Mouse (Mus musculus) macrophage (primary cell): Measurements from ENCODE around the gene Olfr553. TPM values are rescaled to one million over a fixed set of nuclear protein-coding genes. Genes with fewer than 3 reads are reported as not detected.
"Not testable (repeated sequence)": the region's sequence is repeated elsewhere in the genome, so short reads cannot be mapped to it uniquely, and the experiment has no call there.

ENCODE experiments used
- H3K27ac ChIP-seq: fragments of 350-480 bp; formaldehyde crosslinking; 2 replicates; pipeline ENCODE4 v1.9.0; 2021
- H3K36me3 ChIP-seq: fragments of 350-480 bp; formaldehyde crosslinking; 2 replicates; pipeline ENCODE4 v1.9.0; 2021; ENCODE audit errors: inconsistent target
- H3K4me3 ChIP-seq: fragments of 350-480 bp; formaldehyde crosslinking; 2 replicates; pipeline ENCODE4 v1.9.0; 2021; ENCODE audit errors: inconsistent target
- H3K79me2 ChIP-seq: fragments of 350-480 bp; formaldehyde crosslinking; 2 replicates; pipeline ENCODE4 v1.9.0; 2021; ENCODE audit errors: inconsistent target
- WGBS: methylation state at CpG from one replicate; pipeline ENCODE4 v1.1.7; 2026; ENCODE audit warnings: inconsistent platforms; ENCODE audit not compliant: missing documents; 5-methylcytosine and 5-hydroxymethylcytosine counted together
- polyA plus RNA-seq: library from polyadenylated mRNA; stranded (reverse); fragments of 250-400 nt; gene quantifications from 3 replicates; pipeline ENCODE4 v1.2.4, GENCODE M21; 2018; ENCODE audit warnings: inconsistent platforms
- total RNA-seq, 78 experiments: library from RNA; depleted of rRNA; stranded (reverse); fragments of 250-400 nt; gene quantifications; 1 replicate in 9 of 78; 2 replicates in 24 of 78; 3 replicates in 43 of 78; 4 replicates in 2 of 78; pipeline ENCODE4 v1.2.4; 2018; ENCODE audit warnings: inconsistent platforms in 56 of 78

Gene Olfr553
- total RNA-seq (2018; cell fraction: chromatin; rRNA removed): not detected
- total RNA-seq (2018; cell fraction: cytosol; rRNA removed): not detected
- total RNA-seq (2018; cell fraction: nucleus; rRNA removed): not detected
- polyA plus RNA-seq: not detected in 3 replicates

DNA sequence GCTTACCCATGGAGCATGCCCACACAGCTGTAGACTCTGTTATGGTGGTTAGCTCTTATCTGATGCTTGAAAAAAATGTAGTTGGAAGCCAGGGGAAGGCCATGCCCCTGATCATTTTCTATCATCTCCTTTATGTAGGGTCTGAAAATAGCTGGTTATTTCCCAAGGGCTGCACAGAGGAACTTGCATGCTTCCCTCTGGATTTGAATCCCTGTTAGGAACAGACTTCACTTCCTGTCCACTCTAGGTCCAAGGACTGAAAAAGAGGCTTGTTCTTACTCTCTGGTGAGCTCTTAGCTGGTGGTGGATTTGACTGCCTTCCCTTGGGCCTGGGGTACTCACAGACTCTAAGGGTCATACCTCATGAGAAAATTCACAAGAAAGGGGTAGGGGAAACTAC lies at the start of gene Olfr553:
Gene Olfr553 (minus strand): TSS at position 101 of the 400 bp plus-strand sequence.
- Histone ChIP-seq H3K79me2 (no peaks in the 10 kb centered on the region), H3K4me3 (no peak within 1 kb of the TSS), H3K36me3 (no peaks in the 10 kb centered on the region), H3K27ac (no peak within 1 kb of the TSS)

DNA sequence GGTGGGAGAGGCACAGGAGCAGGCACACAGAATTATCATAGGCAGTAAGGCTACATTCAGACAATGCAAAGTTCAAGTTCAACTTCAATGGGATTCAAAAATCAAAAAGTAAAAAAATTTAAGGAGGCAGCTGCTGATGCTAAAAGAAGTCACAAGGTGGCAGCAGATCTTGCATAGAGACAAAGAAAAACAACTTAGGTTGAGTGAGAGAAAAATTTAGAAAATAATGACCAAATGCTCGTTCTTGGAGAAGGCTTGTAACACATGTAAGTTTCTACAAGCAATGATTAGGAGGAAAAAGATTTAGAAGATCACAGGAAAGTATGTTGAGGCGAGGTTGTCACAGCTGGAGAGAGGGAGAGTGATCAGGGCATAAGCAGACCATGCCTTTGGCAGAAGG lies 47.4 kb upstream of the Olfr553 start:
- no peak overlapping the region for H3K4me3 ChIP-seq
- WGBS: 28% methylated on average over 2 of the region's 2 CpGs
- no peak overlapping the region for H3K27ac ChIP-seq
- no peaks in the 10 kb centered on the region for H3K36me3 ChIP-seq
- no peaks in the 10 kb centered on the region for H3K79me2 ChIP-seq

- no peak within 1 kb of the TSS for H3K27ac ChIP-seq
- no peaks in the 10 kb centered on the region for H3K36me3 ChIP-seq
- H3K79me2 ChIP-seq: no peaks in the 10 kb centered on the region
- 84% methylated on average over 3 of the region's 3 CpGs for WGBS
- no peak within 1 kb of the TSS for H3K4me3 ChIP-seq
Measured at GRCm38 (mm10) chr7:102664599-102664998, 46.6 kb upstream of the Olfr553 start, which contains the start of gene Olfr556. Gene Olfr556, plus strand, starts transcription at chr7:102664899.

DNA sequence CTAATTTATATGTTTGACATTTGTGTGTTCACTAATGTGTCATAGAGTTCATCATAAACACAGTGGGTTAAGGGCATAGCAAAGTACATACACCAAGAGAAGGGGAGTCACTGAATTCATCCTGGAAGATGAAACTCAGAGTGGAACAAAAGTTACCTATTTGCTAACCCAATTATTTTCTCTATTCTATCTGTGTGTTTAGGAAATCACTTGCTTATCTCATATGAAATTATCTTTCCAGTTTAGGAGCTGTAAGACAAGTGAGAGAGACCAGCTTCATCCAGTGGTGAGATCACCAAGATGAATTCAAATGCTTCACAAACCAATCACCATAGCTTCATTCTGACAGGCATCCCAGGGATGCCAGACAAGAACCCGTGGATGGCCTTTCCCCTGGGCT lies 40.5 kb upstream of the Olfr553 start, which contains the start of gene Olfr555:
Gene Olfr555 (plus strand): TSS at position 301 of the 400 bp plus-strand sequence.
- WGBS: 84% methylated on average over 1 of the region's 1 CpGs
- Histone ChIP-seq H3K4me3 (no peak within 1 kb of the TSS), H3K79me2 (no peaks in the 10 kb centered on the region), H3K27ac (no peak within 1 kb of the TSS), H3K36me3 (no peaks in the 10 kb centered on the region)

- not testable (repeated sequence) for H3K27ac ChIP-seq, H3K36me3 ChIP-seq, H3K79me2 ChIP-seq, H3K4me3 ChIP-seq
- 90% methylated on average over 2 of the region's 4 CpGs for WGBS
Measured at GRCm38 (mm10) chr7:102644945-102645344, 26.9 kb upstream of the Olfr553 start.

GRCm38 (mm10) chr7:102638132-102638531 lies 20.1 kb upstream of the Olfr553 start, which contains the start of gene Olfr554:
Gene Olfr554, plus strand, starts transcription at chr7:102638432.
- H3K36me3 ChIP-seq: no peaks in the 10 kb centered on the region
- no peak within 1 kb of the TSS for H3K4me3 ChIP-seq
- 80% methylated on average over 1 of the region's 1 CpGs for WGBS
- no peak within 1 kb of the TSS for H3K27ac ChIP-seq
- no peaks in the 10 kb centered on the region for H3K79me2 ChIP-seq

DNA sequence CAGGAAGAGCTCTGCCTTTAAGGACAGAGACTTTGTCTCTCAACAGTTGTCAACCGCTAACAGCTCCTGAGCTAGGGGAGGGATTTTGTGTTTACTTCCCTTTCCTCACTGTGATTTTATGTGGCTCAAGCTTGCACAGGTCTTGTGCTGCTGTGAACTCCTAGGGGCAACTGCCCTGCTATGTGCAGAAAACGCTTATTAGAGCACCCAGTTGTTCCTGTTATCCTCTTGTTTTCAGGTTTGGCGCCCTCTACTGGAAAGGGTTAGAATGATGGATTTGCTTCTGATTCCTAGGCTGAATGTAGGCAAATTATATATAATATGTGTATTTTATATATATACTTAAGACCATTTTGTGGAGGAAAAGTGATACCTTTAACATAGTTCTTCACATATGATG lies 18.6 kb upstream of the Olfr553 start:
- 11% methylated on average over 3 of the region's 3 CpGs for WGBS
- H3K27ac ChIP-seq: no peak overlapping the region
- H3K4me3 ChIP-seq: no peak overlapping the region
- H3K36me3 ChIP-seq: no peaks in the 10 kb centered on the region
- no peaks in the 10 kb centered on the region for H3K79me2 ChIP-seq

DNA sequence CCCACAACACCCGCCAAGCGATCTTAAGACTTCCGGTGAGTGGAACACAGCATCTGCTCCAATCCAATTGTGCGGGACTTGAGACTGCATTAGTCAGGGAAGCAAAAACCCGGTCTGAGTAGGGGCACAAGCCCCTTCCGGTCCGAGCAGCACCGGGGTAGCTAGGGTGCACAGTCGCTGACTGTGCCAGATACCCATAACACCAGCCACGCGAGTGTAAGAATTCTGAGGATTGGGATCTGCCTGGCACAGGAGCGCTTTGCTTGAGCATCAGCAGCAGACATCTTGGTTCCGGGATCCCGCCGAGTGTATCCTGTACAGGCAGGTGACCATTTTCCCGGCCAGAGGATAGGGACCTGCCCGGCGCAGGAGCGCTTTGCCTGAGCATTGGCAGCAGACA lies 2.4 kb upstream of the Olfr553 start:
- 90% methylated on average over 10 of the region's 19 CpGs for WGBS
- not testable (repeated sequence) for H3K27ac ChIP-seq, H3K79me2 ChIP-seq, H3K4me3 ChIP-seq, H3K36me3 ChIP-seq

DNA sequence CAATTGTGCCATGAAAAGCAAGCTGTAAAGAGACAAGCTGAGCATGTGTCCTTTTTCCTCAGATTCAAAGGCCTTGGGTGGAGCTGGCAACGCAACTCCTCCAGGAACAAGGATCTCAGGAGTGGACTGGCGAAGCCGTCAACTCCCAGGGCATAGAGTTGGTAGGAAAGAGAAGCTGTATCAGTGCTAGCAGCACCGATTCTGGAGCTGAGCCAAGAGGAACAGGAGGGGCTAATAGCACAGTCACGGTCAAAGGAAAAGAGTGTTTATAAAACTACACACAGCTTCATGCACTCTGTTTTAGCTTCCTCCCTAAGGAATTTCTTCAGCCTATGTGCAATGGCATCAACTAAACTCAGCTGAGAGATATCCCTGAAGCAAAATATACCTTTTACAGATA lies 1.6 kb upstream of the Olfr553 start:
- no peak overlapping the region for H3K27ac ChIP-seq
- H3K79me2 ChIP-seq: no peaks in the 10 kb centered on the region
- H3K36me3 ChIP-seq: no peaks in the 10 kb centered on the region
- WGBS: 43% methylated on average over 5 of the region's 5 CpGs
- no peak overlapping the region for H3K4me3 ChIP-seq

DNA sequence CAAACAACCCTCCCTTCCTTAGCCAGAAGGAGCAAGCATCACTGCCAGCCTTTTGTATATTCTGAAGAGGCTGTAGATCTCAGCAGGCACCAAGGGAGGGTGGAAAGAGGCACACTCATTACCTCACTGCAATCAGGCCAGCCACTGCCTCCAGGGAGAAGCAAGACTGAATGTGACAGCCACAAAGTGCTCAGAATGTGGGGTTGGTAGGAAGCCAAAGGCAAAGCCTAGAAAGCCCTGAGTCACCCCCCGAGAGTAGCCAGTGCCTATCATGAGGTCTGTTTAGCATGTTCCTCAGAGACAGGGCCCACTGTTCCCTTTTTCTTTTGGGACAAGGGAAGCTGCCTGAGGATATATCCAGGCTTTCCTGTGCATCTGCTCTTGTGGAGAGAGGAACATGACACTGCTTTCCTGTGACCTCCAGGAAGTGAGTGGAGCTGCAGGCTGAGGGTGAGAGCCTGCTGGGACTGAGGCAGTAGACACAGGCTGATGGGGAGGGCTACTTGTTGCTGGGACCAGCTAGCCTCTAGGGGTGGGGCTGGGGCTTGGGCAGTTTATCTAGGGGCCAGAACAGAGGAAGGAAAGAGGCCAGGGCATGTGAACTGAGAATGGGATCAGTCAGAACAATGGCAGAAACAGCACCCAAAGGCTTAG lies 20.5 kb downstream of the Olfr553 start, which contains the start of gene Olfr552:
Gene Olfr552 (plus strand): TSS at position 393 of the 654 bp plus-strand sequence.
- Histone ChIP-seq H3K27ac (peak within 1 kb of the TSS; percentile 36), H3K79me2 (no peaks in the 10 kb centered on the region), H3K4me3 (no peak within 1 kb of the TSS), H3K36me3 (no peaks in the 10 kb centered on the region)
- WGBS: 0% methylated on average over 1 of the region's 1 CpGs

DNA sequence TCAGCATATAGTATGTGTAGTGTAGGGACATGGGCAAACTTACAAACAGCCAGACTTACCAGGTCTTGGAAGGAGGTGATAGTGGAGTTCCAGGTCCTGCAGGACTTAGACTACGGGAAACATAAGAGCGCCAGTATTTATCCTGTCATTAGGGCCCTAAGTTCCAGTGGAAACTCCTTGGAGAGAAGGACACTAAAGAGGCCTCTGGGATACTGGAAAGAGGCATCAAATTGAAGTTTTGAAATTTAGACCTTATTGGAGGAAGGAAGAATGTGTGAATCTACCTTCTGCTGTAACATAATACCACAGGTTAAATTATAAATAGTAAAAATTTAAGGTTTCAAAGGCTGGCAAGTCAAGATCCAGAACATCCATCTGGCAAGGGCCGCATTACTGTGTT lies 26.2 kb downstream of the Olfr553 start, which contains the start of gene Olfr551:
Gene Olfr551 (minus strand): TSS at position 101 of the 400 bp plus-strand sequence.
- 96% methylated on average over 3 of the region's 3 CpGs for WGBS
- Histone ChIP-seq H3K27ac (no peak within 1 kb of the TSS), H3K36me3 (no peaks in the 10 kb centered on the region), H3K79me2 (no peaks in the 10 kb centered on the region), H3K4me3 (no peak within 1 kb of the TSS)

DNA sequence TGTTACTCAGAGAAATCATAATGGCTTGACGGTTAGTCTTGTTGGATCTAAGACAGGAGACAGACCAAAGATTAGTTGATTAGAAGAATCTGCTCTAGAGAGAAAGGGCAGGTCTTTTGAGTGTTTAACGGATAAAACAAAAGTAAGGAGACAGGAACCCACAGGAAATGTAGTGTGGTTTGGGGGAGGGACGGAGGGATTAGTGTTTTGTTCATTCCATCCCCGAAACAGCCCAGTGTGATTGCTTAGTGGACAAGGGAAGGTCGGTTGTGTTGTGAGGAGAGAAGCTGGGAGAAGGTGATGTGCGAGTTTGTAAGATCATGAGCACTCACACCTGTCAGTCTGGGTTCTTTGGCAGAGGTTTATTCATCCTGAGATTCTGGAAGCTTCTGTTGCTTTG lies 42.0 kb downstream of the Olfr553 start:
- Histone ChIP-seq H3K79me2 (no peaks in the 10 kb centered on the region), H3K36me3 (no peaks in the 10 kb centered on the region), H3K27ac (no peak overlapping the region), H3K4me3 (no peak overlapping the region)
- WGBS: 36% methylated on average over 6 of the region's 6 CpGs

- Histone ChIP-seq H3K79me2 (no peaks in the 10 kb centered on the region), H3K27ac (no peak overlapping the region), H3K4me3 (no peak overlapping the region), H3K36me3 (no peaks in the 10 kb centered on the region)
- WGBS: 97% methylated on average over 3 of the region's 3 CpGs
Measured at GRCm38 (mm10) chr7:102573174-102573830, 44.7 kb downstream of the Olfr553 start.

DNA sequence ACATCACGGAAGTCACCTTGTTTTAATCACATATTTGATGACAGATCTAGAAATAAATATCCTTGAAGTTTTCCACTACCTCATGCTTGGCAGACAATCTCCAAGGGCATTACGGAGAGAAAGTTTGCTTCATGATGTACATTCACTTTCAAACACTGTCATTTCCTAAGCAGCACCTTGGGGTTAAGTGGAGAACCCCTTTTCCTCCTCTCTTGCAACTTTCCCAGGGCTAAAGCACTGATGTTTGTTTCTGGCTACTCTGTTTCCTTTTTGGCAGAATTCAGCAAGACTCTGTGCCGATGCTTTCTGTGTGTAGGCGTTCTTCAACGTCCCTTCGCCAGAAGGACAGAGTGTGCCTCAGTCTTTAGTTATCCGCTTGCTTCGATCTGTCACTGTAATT lies 46.9 kb downstream of the Olfr553 start, which contains the start of gene Olfr550:
Gene Olfr550 (plus strand): TSS at position 301 of the 400 bp plus-strand sequence.
- no peak within 1 kb of the TSS for H3K27ac ChIP-seq
- 97% methylated on average over 8 of the region's 8 CpGs for WGBS
- no peaks in the 10 kb centered on the region for H3K79me2 ChIP-seq
- H3K36me3 ChIP-seq: no peaks in the 10 kb centered on the region
- H3K4me3 ChIP-seq: no peak within 1 kb of the TSS

GRCm38 (mm10) chr7:102566219-102566618 lies 51.8 kb downstream of the Olfr553 start:
- Histone ChIP-seq H3K36me3 (peaks cover 29% of the 10 kb centered on the region), H3K4me3 (no peak overlapping the region), H3K79me2 (peaks cover 20% of the 10 kb centered on the region), H3K27ac (no peak overlapping the region)
- 78% methylated on average over 4 of the region's 4 CpGs for WGBS
